23 mouse cellular contexts compared by ENCODE assay signal in genomic region chr4:141461088-141461487, GRCm38 (mm10). TPM values are rescaled to one million over a fixed set of nuclear protein-coding genes. Genes with fewer than 3 reads are reported as not detected.
DNase-seq lines count a peak whose midpoint lies in the region; ATAC-seq and TF ChIP-seq lines count a peak whose summit lies in the region.
"Had no signal": no experiment of that assay in that cellular context is flagged by ENCODE, and none has a peak within 500 bp of the region (broad histone marks: within the 10 kb centered on the region; RNA-seq: fewer than 3 reads in every experiment).

No protein-coding gene starts in this region.

- no peak for TF ChIP-seq CTCF in forebrain, postnatal 0 days (IDR thresholded peaks at IDR 0.05; ENCODE audit: low read depth)

- WGBS in forebrain, embryonic 13.5 days, result 38% methylated on average over 12 of the region's 12 CpGs
- WGBS in forebrain, postnatal 0 days, result 28% methylated on average over 12 of the region's 12 CpGs
- WGBS in midbrain, embryonic 12.5 days, result 30% methylated on average over 12 of the region's 12 CpGs
- WGBS in midbrain, embryonic 16.5 days, result 19% methylated on average over 12 of the region's 12 CpGs
- WGBS in embryonic facial prominence, embryonic 15.5 days, result 56% methylated on average over 12 of the region's 12 CpGs
- WGBS in neural tube, embryonic 13.5 days, result 41% methylated on average over 12 of the region's 12 CpGs
- WGBS in kidney, embryonic 16.5 days, result 66% methylated on average over 12 of the region's 12 CpGs

- no peak overlapping the region for H3K4me2 ChIP-seq in forebrain, embryonic 13.5 days
- H3K4me2 ChIP-seq in forebrain, postnatal 0 days (ENCODE audit: low read depth), result no peak overlapping the region
- H3K4me2 ChIP-seq in midbrain, embryonic 12.5 days (replicated peaks), result no peak overlapping the region
- no peak overlapping the region for H3K4me2 ChIP-seq in midbrain, embryonic 16.5 days (ENCODE audit: low read length)
- no peak overlapping the region for H3K4me2 ChIP-seq in embryonic facial prominence, embryonic 15.5 days (replicated peaks)
- H3K4me2 ChIP-seq in neural tube, embryonic 13.5 days, result no peak overlapping the region
- no peak overlapping the region for H3K4me2 ChIP-seq in kidney, embryonic 16.5 days (replicated peaks; ENCODE audit: low read depth, low read length)
- H3K4me2 ChIP-seq: lung, embryonic 14.5 days had no signal

- H3K27ac ChIP-seq in forebrain, embryonic 13.5 days, result peak overlapping the region; percentile 44; the same call in 1 of the 2 replicates
- H3K27ac ChIP-seq in forebrain, postnatal 0 days (ENCODE audit: low read depth, low read length), result no peak overlapping the region
- no peak overlapping the region; the same call in 1 of the 2 replicates for H3K27ac ChIP-seq in midbrain, embryonic 12.5 days (replicated peaks)
- H3K27ac ChIP-seq in midbrain, embryonic 16.5 days (ENCODE audit: low read length), result no peak overlapping the region
- H3K27ac ChIP-seq in embryonic facial prominence, embryonic 15.5 days (replicated peaks), result no peak overlapping the region
- H3K27ac ChIP-seq in neural tube, embryonic 13.5 days (replicated peaks), result no peak overlapping the region
- no peak overlapping the region for H3K27ac ChIP-seq in kidney, embryonic 16.5 days (ENCODE audit: low read length)
- H3K27ac ChIP-seq: left cerebral cortex, adult 2 months had no signal

- H3K9ac ChIP-seq in forebrain, embryonic 13.5 days, result no peak overlapping the region
- H3K9ac ChIP-seq in forebrain, postnatal 0 days, result no peak overlapping the region
- no peak overlapping the region for H3K9ac ChIP-seq in midbrain, embryonic 12.5 days (replicated peaks)
- no peak overlapping the region for H3K9ac ChIP-seq in midbrain, embryonic 16.5 days (ENCODE audit: low read depth, low read length)
- no peak overlapping the region for H3K9ac ChIP-seq in embryonic facial prominence, embryonic 15.5 days
- H3K9ac ChIP-seq in neural tube, embryonic 13.5 days, result 0 out of 2 replicates have a peak overlapping the region, but pooled peaks have one; percentile 34
- no peak overlapping the region for H3K9ac ChIP-seq in kidney, embryonic 16.5 days (replicated peaks; ENCODE audit: low read length)
- H3K9ac ChIP-seq: lung, embryonic 14.5 days had no signal

- H3K4me1 ChIP-seq in forebrain, embryonic 13.5 days, result peaks cover 32% of the 10 kb centered on the region
- H3K4me1 ChIP-seq in forebrain, postnatal 0 days (ENCODE audit: insufficient read depth), result no peaks in the 10 kb centered on the region
- H3K4me1 ChIP-seq in midbrain, embryonic 12.5 days, result peaks cover 29% of the 10 kb centered on the region
- H3K4me1 ChIP-seq in midbrain, embryonic 16.5 days (ENCODE audit: control insufficient read depth, insufficient read depth, low read length), result no peaks in the 10 kb centered on the region; the same call in 1 of the 2 replicates
- peaks cover 16% of the 10 kb centered on the region for H3K4me1 ChIP-seq in embryonic facial prominence, embryonic 15.5 days
- H3K4me1 ChIP-seq in neural tube, embryonic 13.5 days (replicated peaks), result peaks cover 30% of the 10 kb centered on the region
- H3K4me1 ChIP-seq in kidney, embryonic 16.5 days (ENCODE audit: insufficient read depth, low read length), result peaks cover 13% of the 10 kb centered on the region

- H3K9me3 ChIP-seq in forebrain, embryonic 13.5 days (replicated peaks), result no peaks in the 10 kb centered on the region
- H3K9me3 ChIP-seq in forebrain, postnatal 0 days (ENCODE audit: low read length), result no peaks in the 10 kb centered on the region
- no peaks in the 10 kb centered on the region for H3K9me3 ChIP-seq in midbrain, embryonic 12.5 days
- no peaks in the 10 kb centered on the region for H3K9me3 ChIP-seq in midbrain, embryonic 16.5 days (replicated peaks; ENCODE audit: control insufficient read depth, low read length, poor library complexity, severe bottlenecking)
- H3K9me3 ChIP-seq in embryonic facial prominence, embryonic 15.5 days (replicated peaks), result no peaks in the 10 kb centered on the region
- H3K9me3 ChIP-seq in neural tube, embryonic 13.5 days, result no peaks in the 10 kb centered on the region
- no peaks in the 10 kb centered on the region for H3K9me3 ChIP-seq in kidney, embryonic 16.5 days (ENCODE audit: low read length)
- H3K9me3 ChIP-seq: megakaryocyte, embryonic 14.5 days had no signal

- H3K36me3 ChIP-seq in forebrain, embryonic 13.5 days (ENCODE audit: poor library complexity, severe bottlenecking), result peaks cover 67% of the 10 kb centered on the region
- peaks cover 57% of the 10 kb centered on the region for H3K36me3 ChIP-seq in forebrain, postnatal 0 days (ENCODE audit: insufficient read depth)
- H3K36me3 ChIP-seq in midbrain, embryonic 12.5 days, result peaks cover 54% of the 10 kb centered on the region
- H3K36me3 ChIP-seq in midbrain, embryonic 16.5 days (ENCODE audit: control insufficient read depth, insufficient read depth, low read length), result peaks cover 35% of the 10 kb centered on the region
- H3K36me3 ChIP-seq in embryonic facial prominence, embryonic 15.5 days, result peaks cover 44% of the 10 kb centered on the region
- peaks cover 60% of the 10 kb centered on the region for H3K36me3 ChIP-seq in neural tube, embryonic 13.5 days
- peaks cover 34% of the 10 kb centered on the region for H3K36me3 ChIP-seq in kidney, embryonic 16.5 days (ENCODE audit: insufficient read depth, low read length)

- no peak overlapping the region for H3K4me3 ChIP-seq in forebrain, embryonic 13.5 days
- no peak overlapping the region for H3K4me3 ChIP-seq in forebrain, postnatal 0 days (ENCODE audit: low read depth, low read length)
- no peak overlapping the region for H3K4me3 ChIP-seq in midbrain, embryonic 12.5 days
- H3K4me3 ChIP-seq in midbrain, embryonic 16.5 days (ENCODE audit: low read depth, low read length), result no peak overlapping the region
- no peak overlapping the region for H3K4me3 ChIP-seq in embryonic facial prominence, embryonic 15.5 days (replicated peaks)
- no peak overlapping the region for H3K4me3 ChIP-seq in neural tube, embryonic 13.5 days
- H3K4me3 ChIP-seq in kidney, embryonic 16.5 days (ENCODE audit: low read length), result no peak overlapping the region
- H3K4me3 ChIP-seq: left cerebral cortex, adult 2 months had no signal

- 0 out of 2 replicates have a peak, but pooled peaks have one; percentile 16 for ATAC-seq in forebrain, embryonic 13.5 days
- no peak for ATAC-seq in forebrain, postnatal 0 days
- ATAC-seq in midbrain, embryonic 12.5 days (ENCODE audit: low FRiP score, low read depth), result peak; percentile 10; the same call in 1 of the 2 replicates
- ATAC-seq in midbrain, embryonic 16.5 days, result no peak
- 0 out of 2 replicates have a peak, but pooled peaks have one; percentile 25 for ATAC-seq in embryonic facial prominence, embryonic 15.5 days (ENCODE audit: insufficient number of reproducible peaks, low FRiP score, low TSS enrichment, low read depth)
- 0 out of 2 replicates have a peak, but pooled peaks have one; percentile 19 for ATAC-seq in neural tube, embryonic 13.5 days (ENCODE audit: low read depth)
- no peak for ATAC-seq in kidney, embryonic 16.5 days (ENCODE audit: low FRiP score, low TSS enrichment)
- ATAC-seq: activated CD4-positive, CD25-positive, alpha-beta regulatory T cell, adult 4 months had no signal

- H3K27me3 ChIP-seq in forebrain, embryonic 13.5 days, result no peaks in the 10 kb centered on the region
- H3K27me3 ChIP-seq in forebrain, postnatal 0 days (ENCODE audit: insufficient read depth, low read length), result no peaks in the 10 kb centered on the region
- no peaks in the 10 kb centered on the region for H3K27me3 ChIP-seq in midbrain, embryonic 12.5 days
- no peaks in the 10 kb centered on the region for H3K27me3 ChIP-seq in midbrain, embryonic 16.5 days (ENCODE audit: control insufficient read depth, insufficient read depth, low read depth, low read length)
- no peaks in the 10 kb centered on the region for H3K27me3 ChIP-seq in embryonic facial prominence, embryonic 15.5 days
- no peaks in the 10 kb centered on the region for H3K27me3 ChIP-seq in neural tube, embryonic 13.5 days
- H3K27me3 ChIP-seq in kidney, embryonic 16.5 days (ENCODE audit: insufficient read depth, low read length), result no peaks in the 10 kb centered on the region
- H3K27me3 ChIP-seq: megakaryocyte, embryonic 14.5 days had no signal

- DNase-seq in forebrain, postnatal 0 days, result no peak
- DNase-seq in ovary, adult 18-20 months (ENCODE audit: low spot score), result no peak
- DNase-seq: cerebellum, adult 2 months; embryo, embryonic 11 days; kidney, adult 2 months; lung, embryonic 14.5 days had no signal

RNA-seq across cellular contexts. Expression of gene Zbtb17, which starts 16.6 kb away (rescaled TPM):
- polyA plus RNA-seq in forebrain, embryonic 13.5 days (2015; fragmentation: Nextera tagmentation; extraction: Ambion mirVana), result 60.9 and 63.7 TPM in 2 replicates
- total RNA-seq in forebrain, postnatal 0 days (2014; rRNA removed), result 42.1 and 51.5 TPM in 2 replicates
- polyA plus RNA-seq in forebrain, postnatal 0 days (2015; fragmentation: Nextera tagmentation; extraction: Ambion mirVana), result 32.8 and 34.8 TPM in 2 replicates
- 61.1 and 63.8 TPM in 2 replicates for polyA plus RNA-seq in midbrain, embryonic 12.5 days (2016; fragmentation: Nextera tagmentation; extraction: Ambion mirVana)
- polyA plus RNA-seq in midbrain, embryonic 16.5 days (2015; fragmentation: Nextera tagmentation; extraction: Ambion mirVana), result 42.7 and 48.2 TPM in 2 replicates
- 34.0 and 35.1 TPM in 2 replicates for polyA plus RNA-seq in embryonic facial prominence, embryonic 15.5 days (2015; fragmentation: Nextera tagmentation; extraction: Ambion mirVana)
- 45.0 and 45.9 TPM in 2 replicates for polyA plus RNA-seq in neural tube, embryonic 13.5 days (2015; fragmentation: Nextera tagmentation; extraction: Ambion mirVana)
- polyA plus RNA-seq in kidney, embryonic 16.5 days (2015; fragmentation: Nextera tagmentation; extraction: Ambion mirVana), result 41.7 and 43.1 TPM in 2 replicates

RNA-seq across cellular contexts. Expression of gene Srarp, which starts 25.2 kb away (rescaled TPM):
- polyA plus RNA-seq in forebrain, embryonic 13.5 days (2015; fragmentation: Nextera tagmentation; extraction: Ambion mirVana), result not detected in 2 replicates
- 2.4 and 4.6 TPM in 2 replicates for total RNA-seq in forebrain, postnatal 0 days (2014; rRNA removed)
- 0.63 and 0.69 TPM in 2 replicates for polyA plus RNA-seq in forebrain, postnatal 0 days (2015; fragmentation: Nextera tagmentation; extraction: Ambion mirVana)
- 0.20 TPM in 1 of 2 replicates, not detected in the other for polyA plus RNA-seq in midbrain, embryonic 12.5 days (2016; fragmentation: Nextera tagmentation; extraction: Ambion mirVana)
- polyA plus RNA-seq in midbrain, embryonic 16.5 days (2015; fragmentation: Nextera tagmentation; extraction: Ambion mirVana), result 0.62 TPM in 1 of 2 replicates, not detected in the other
- not detected in 2 replicates for polyA plus RNA-seq in embryonic facial prominence, embryonic 15.5 days (2015; fragmentation: Nextera tagmentation; extraction: Ambion mirVana)
- not detected in 2 replicates for polyA plus RNA-seq in neural tube, embryonic 13.5 days (2015; fragmentation: Nextera tagmentation; extraction: Ambion mirVana)
- not detected in 2 replicates for polyA plus RNA-seq in kidney, embryonic 16.5 days (2015; fragmentation: Nextera tagmentation; extraction: Ambion mirVana)
- total RNA-seq: G1E; gastrocnemius, postnatal 4 days; neutrophil, adult 5-6 weeks had no signal
- polyA plus RNA-seq: activated CD4-positive, CD25-positive, alpha-beta regulatory T cell, adult 4 months; C2C12; G1E; heart, embryonic 14.5 days; hindbrain, embryonic 11.5 days; limb, embryonic 14.5 days; lung, embryonic 14.5 days; thymus, postnatal 0 days had no signal

RNA-seq across cellular contexts. Expression of gene Hspb7, which starts 40.5 kb away (rescaled TPM):
- not detected in 2 replicates for polyA plus RNA-seq in forebrain, embryonic 13.5 days (2015; fragmentation: Nextera tagmentation; extraction: Ambion mirVana)
- total RNA-seq in forebrain, postnatal 0 days (2014; rRNA removed), result not detected in 2 replicates
- not detected in 2 replicates for polyA plus RNA-seq in forebrain, postnatal 0 days (2015; fragmentation: Nextera tagmentation; extraction: Ambion mirVana)
- 0.13 TPM in 1 of 2 replicates, not detected in the other for polyA plus RNA-seq in midbrain, embryonic 12.5 days (2016; fragmentation: Nextera tagmentation; extraction: Ambion mirVana)
- polyA plus RNA-seq in midbrain, embryonic 16.5 days (2015; fragmentation: Nextera tagmentation; extraction: Ambion mirVana), result not detected in 2 replicates
- 2.0 and 2.4 TPM in 2 replicates for polyA plus RNA-seq in embryonic facial prominence, embryonic 15.5 days (2015; fragmentation: Nextera tagmentation; extraction: Ambion mirVana)
- polyA plus RNA-seq in neural tube, embryonic 13.5 days (2015; fragmentation: Nextera tagmentation; extraction: Ambion mirVana), result not detected in 2 replicates
- 0.58 and 0.80 TPM in 2 replicates for polyA plus RNA-seq in kidney, embryonic 16.5 days (2015; fragmentation: Nextera tagmentation; extraction: Ambion mirVana)
- total RNA-seq: G1E; neutrophil, adult 5-6 weeks had no signal
- polyA plus RNA-seq: activated CD4-positive, CD25-positive, alpha-beta regulatory T cell, adult 4 months; G1E; hindbrain, embryonic 11.5 days; thymus, postnatal 0 days had no signal

RNA-seq across cellular contexts. Expression of gene Clcnkb, which starts 45.3 kb away (rescaled TPM):
- polyA plus RNA-seq in forebrain, embryonic 13.5 days (2015; fragmentation: Nextera tagmentation; extraction: Ambion mirVana), result not detected in 2 replicates
- total RNA-seq in forebrain, postnatal 0 days (2014; rRNA removed), result 0.08 TPM in 1 of 2 replicates, not detected in the other
- 0.25 TPM in 1 of 2 replicates, not detected in the other for polyA plus RNA-seq in forebrain, postnatal 0 days (2015; fragmentation: Nextera tagmentation; extraction: Ambion mirVana)
- polyA plus RNA-seq in midbrain, embryonic 12.5 days (2016; fragmentation: Nextera tagmentation; extraction: Ambion mirVana), result not detected in 2 replicates
- not detected in 2 replicates for polyA plus RNA-seq in midbrain, embryonic 16.5 days (2015; fragmentation: Nextera tagmentation; extraction: Ambion mirVana)
- polyA plus RNA-seq in embryonic facial prominence, embryonic 15.5 days (2015; fragmentation: Nextera tagmentation; extraction: Ambion mirVana), result not detected in 2 replicates
- not detected in 2 replicates for polyA plus RNA-seq in neural tube, embryonic 13.5 days (2015; fragmentation: Nextera tagmentation; extraction: Ambion mirVana)
- polyA plus RNA-seq in kidney, embryonic 16.5 days (2015; fragmentation: Nextera tagmentation; extraction: Ambion mirVana), result 34.2 and 48.4 TPM in 2 replicates
- total RNA-seq: left cerebral cortex, adult 2 months; neutrophil, adult 5-6 weeks had no signal
- polyA plus RNA-seq: activated CD4-positive, CD25-positive, alpha-beta regulatory T cell, adult 4 months; C2C12; cerebellum, adult 2 months; G1E; hindbrain, embryonic 11.5 days; lung, embryonic 14.5 days; thymus, postnatal 0 days had no signal

Comparison
In these comparisons a context has a peak if more than half of its experiments do, and no peak if none do; other contexts are left out.
1. ATAC-seq: peak in forebrain, embryonic 13.5 days (single experiment), midbrain, embryonic 12.5 days (single experiment), embryonic facial prominence, embryonic 15.5 days (single experiment) and neural tube, embryonic 13.5 days (single experiment); none in forebrain, postnatal 0 days (single experiment), midbrain, embryonic 16.5 days (single experiment) and kidney, embryonic 16.5 days (single experiment).